Mouse (Mus musculus): ENCODE results near the gene Zfand4.
"Not testable (repeated sequence)": the region's sequence is repeated elsewhere in the genome, so short reads cannot be mapped to it uniquely, and the experiment has no call there.

The Zfand4 gene

DNA sequence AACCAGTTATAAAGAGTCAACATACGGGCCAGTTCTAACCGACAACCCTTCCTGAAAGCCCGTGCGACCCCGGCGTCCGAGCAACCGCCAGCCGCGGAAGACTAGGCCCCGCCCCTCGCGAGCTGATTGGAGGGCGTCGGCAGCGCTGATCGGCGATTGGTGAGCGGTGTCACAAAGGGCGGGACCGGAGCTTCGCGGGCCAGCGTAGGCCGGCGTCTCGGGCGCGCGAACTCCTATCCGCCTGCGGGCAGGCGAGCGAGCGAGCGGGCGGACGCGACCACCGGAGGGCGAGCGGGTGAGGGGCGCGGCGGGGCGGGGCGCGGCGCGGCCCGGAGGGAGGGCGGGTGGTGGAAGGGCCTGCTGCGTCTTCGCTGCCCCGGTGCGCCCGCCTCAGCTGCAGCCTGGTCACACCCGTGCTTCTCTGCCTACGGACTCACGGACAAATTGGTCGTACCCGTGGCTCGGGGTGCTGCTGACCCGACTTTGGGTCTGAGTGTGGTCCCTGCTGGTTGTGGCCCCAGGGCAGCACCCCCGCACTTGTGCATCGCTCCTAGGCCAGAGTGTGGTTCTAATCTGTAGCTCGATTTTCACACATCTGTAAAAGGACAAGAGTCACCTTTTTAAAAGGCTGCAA, at the start of gene Zfand4:
Zfand4 (plus strand) TSS at position 205 of the 634 bp plus-strand sequence.
- in situ Hi-C loops (cut with MboI, MseI), result no loop called here

GRCm38 (mm10) chr6:116227767-116228166, 36.3 kb upstream of the Zfand4 start:
- in situ Hi-C loops (cut with MboI, MseI), result no loop called here

- in situ Hi-C loops (cut with MboI, MseI), result no loop called here
These were observed 35.1 kb upstream of the Zfand4 start for GRCm38 (mm10) chr6:116228785-116229525.

DNA sequence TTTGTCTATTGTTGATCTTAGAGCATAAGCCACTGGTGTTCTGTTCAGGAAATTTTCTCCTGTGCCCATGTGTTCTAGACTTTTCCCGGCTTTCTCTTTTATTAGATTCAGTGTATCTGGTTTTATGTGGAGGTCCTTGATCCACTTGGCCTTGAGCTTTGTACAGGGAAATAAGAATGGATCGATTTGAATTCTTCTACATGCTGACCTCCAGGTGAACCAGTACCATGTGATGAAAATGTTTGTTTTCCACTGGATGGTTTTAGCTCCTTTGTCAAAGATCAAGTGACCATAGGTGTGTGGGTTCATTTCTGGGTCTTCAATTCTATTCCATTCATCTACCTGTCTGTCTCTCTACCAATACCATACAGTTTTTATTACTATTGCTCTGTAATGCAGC, 29.2 kb upstream of the Zfand4 start:
- in situ Hi-C loops (cut with MboI, MseI), result not testable (repeated sequence)

GRCm38 (mm10) chr6:116235336-116235735, 28.7 kb upstream of the Zfand4 start:
- in situ Hi-C loops (cut with MboI, MseI), result no loop called here

- in situ Hi-C loops (cut with MboI, MseI), result no loop called here
These were observed 25.9 kb upstream of the Zfand4 start for GRCm38 (mm10) chr6:116238083-116238482.

DNA sequence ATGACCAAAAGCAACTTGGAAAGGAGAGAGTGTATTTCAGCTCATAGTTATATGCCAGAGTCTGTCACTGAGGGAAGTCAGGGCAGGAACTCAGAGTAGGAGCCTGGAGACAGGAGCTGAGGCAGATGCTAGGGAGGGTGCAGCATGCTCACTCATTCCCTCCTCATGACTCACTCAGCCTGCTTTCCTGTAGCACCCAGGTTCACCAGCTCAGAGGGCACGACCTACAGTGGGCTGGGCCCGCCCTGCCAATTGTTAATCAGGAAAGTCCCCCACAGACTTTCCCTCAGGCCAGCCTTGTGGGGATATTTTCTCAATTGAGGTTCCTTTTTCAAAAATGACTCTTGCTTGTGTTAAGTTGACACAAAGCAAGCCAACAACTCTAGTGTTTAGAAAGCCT, 23.7 kb upstream of the Zfand4 start:
- in situ Hi-C loops (cut with MboI, MseI), result no loop called here

DNA sequence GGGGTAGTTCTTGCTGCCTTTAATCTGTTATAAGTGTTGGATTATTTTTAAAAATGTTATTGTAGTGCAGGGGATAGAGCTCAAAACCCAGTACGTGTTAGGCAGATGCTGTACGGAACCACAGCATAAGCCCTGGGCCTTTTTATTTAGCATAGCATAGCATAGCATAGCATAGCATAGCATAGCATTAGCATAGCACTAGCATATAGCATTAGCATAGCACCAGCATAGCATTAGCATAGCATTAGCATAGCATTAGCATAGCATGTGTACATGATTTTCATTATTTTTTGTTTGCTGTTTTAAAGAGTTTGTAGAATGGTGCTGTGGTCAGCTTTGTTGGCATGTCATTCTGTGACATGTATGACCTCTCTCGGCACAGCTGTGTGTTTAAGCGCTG, 4.4 kb upstream of the Zfand4 start:
- in situ Hi-C loops (cut with MboI, MseI), result no loop called here

DNA sequence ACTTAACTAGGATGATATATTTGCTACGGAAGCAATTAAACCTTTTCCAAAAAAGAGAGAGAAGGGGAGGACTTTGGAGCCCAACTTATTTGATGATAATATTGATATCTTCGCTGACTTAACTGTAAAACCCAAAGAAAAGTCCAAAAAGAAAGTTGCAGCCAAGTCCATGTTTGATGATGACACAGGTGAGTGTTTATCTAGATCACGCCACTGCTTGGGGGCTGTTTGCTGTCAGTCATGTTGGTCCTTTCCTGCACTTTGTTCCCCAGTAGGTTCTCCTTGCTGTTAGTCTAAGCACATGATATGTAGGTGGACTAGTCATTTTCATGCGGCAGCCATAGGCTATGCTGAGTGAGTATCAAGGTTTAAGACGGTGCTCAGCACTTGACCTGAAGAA, 3.5 kb upstream of the Zfand4 start:
- in situ Hi-C loops (cut with MboI, MseI), result no loop called here

GRCm38 (mm10) chr6:116262824-116263223, 1.2 kb upstream of the Zfand4 start:
- in situ Hi-C loops (cut with MboI, MseI), result no loop called here

DNA sequence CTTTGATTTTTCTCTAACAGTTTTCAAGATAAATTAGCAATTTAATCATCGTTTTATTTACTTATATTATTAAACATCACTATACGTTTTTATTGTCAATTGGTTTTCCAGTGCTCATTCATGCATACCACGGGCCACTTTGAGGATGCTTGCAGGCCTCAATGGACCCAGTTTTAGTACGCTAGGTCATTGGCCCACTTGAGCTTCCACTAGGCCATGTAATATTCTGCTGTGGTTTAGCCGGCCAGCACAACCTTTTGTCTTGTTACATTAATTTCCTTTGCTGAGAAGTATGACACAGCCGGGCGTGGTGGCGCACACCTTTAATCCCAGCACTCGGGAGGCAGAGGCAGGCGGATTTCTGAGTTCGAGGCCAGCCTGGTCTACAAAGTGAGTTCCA, 814 bp downstream of the Zfand4 start:
- in situ Hi-C loops (cut with MboI, MseI), result loop anchor here (5.0 kb wide), 2 partner anchors 58 to 68 kb away; partner anchors contain the start of gene Washc2 (in 1 of the 2)

GRCm38 (mm10) chr6:116265603-116266002, 1.6 kb downstream of the Zfand4 start:
- in situ Hi-C loops (cut with MboI, MseI), result loop anchor here (5.0 kb wide), 2 partner anchors 58 to 68 kb away; partner anchors contain the start of gene Washc2 (in 1 of the 2)

DNA sequence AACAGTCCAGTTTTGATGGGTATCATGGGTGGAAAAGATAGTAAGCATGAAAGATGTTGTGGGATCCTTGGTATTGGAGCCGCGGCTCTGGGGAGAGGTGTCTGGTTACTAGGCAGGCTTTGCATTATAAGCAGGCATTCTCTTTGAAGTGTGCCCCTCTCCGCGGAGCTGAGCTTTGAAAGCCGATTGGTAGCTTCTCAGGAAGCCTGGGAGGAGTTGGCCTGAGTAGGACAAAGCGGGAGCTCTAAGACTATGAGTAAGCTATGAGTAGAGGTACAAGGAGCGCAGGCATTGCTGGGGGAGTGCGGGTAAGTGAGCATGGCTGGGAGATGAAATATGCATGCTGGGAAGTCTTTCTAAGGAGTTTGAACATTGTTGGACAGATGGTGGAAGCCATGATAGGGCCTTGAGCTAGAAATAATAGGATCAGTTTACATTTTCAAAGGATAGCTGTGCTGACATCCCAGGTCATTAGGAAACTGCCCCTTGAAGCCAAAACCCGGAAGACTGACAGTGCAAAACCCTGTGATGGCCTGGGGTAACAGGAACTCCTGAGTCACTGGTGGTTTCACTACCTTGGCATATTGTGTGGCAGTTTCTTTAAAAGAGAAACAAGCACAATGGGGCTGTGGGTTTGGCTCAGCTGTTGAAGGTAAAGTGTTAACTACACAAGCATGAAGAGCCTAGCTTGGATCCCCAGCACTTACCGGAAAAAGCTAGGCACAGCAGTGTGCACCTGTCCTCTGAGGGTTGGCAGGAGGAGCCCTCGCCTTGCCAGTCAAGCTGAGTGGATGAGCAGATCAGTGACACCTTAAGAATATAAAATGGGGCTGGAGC, 2.5 kb downstream of the Zfand4 start:
- in situ Hi-C loops (cut with MboI, MseI), result loop anchor here (5.0 kb wide), 2 partner anchors 59 to 69 kb away; partner anchors contain the start of gene Washc2 (in 1 of the 2)

DNA sequence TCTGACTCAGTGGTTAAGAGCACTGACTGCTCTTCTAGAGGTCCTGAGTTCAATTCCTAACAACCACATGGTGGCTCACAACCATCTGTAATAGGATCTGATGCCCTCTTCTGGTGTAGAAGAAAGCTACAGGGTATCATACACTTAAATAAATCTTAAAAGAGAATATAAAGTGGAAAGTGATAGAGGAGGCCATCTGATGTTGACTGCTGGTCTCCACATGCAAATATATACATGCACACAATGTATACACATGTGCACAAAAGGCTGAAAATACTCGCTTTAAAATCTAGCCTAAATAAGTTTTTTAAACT, 3.0 kb downstream of the Zfand4 start:
- in situ Hi-C loops (cut with MboI, MseI), result loop anchor here (5.0 kb wide), 2 partner anchors 60 to 70 kb away; partner anchors contain the start of gene Washc2 (in 1 of the 2)

GRCm38 (mm10) chr6:116275695-116276094, 11.7 kb downstream of the Zfand4 start:
- in situ Hi-C loops (cut with MboI, MseI), result loop anchor here in 1 of 2 experiments (25.0 kb wide), 1 partner anchor 287 kb away; the partner anchor contains the start of genes Gm5580 and Olfr214

GRCm38 (mm10) chr6:116278679-116279317, 14.8 kb downstream of the Zfand4 start:
- in situ Hi-C loops (cut with MboI, MseI), result loop anchor here in 1 of 2 experiments (25.0 kb wide), 1 partner anchor 284 kb away; the partner anchor contains the start of genes Gm5580 and Olfr214

GRCm38 (mm10) chr6:116281014-116281413, 17.0 kb downstream of the Zfand4 start:
- in situ Hi-C loops (cut with MboI, MseI), result loop anchor here (5.0 to 25.0 kb wide), 3 partner anchors 54 to 286 kb away; partner anchors contain the start of genes Gm5580 (in 1 of the 2), March8 (in 1 of the 2) and Olfr214 (in 1 of the 2)

- in situ Hi-C loops (cut with MboI, MseI), result loop anchor here (5.0 to 25.0 kb wide), 3 partner anchors 52 to 285 kb away; partner anchors contain the start of genes Gm5580 (in 1 of the 2), March8 (in 1 of the 2) and Olfr214 (in 1 of the 2)
These were observed 18.5 kb downstream of the Zfand4 start for GRCm38 (mm10) chr6:116282546-116282945.

DNA sequence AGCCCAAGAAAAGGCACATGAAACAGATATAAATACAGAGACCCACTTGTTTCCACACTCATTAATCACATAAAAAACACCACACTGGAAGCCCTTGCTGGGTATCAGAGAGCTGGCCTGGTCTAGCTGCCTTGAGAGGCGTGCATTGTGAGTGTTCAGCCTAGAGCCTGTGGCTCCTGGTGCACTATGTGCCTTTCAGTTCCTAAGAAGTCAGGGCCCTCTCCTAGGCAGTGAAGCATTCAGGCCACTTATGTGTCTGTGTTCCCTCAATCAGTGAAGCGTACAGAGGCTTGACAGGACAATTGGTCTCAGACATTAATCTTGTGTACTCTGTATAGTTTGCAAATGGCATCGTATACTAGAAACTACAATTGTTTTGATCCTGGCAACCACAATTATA, 19.3 kb downstream of the Zfand4 start:
- in situ Hi-C loops (cut with MboI, MseI), result loop anchor here (5.0 to 25.0 kb wide), 3 partner anchors 52 to 284 kb away; partner anchors contain the start of genes Gm5580 (in 1 of the 2), March8 (in 1 of the 2) and Olfr214 (in 1 of the 2)

DNA sequence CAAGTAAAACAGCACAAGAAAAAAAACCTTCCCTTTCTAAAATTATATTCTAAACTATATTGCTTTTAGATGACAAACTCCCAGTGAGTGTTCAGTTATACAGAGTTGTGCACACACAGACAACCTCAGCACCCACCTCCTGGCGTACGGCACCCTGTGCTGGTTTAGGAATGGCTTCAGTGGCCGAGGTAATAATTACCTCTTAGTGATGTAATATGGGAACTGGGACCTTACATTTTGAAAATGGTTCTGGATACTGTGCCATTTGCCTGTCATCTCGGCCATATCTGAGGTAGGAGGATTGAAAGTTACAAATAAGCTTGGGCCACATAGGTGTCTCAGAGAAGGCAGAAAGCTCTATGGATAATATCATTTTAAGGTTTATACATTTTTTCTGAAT, 22.3 kb downstream of the Zfand4 start:
- in situ Hi-C loops (cut with MboI, MseI), result loop anchor here (10.0 to 25.0 kb wide), 2 partner anchors 48 to 276 kb away; partner anchors contain the start of genes Gm5580 (in 1 of the 2), March8 (in 1 of the 2) and Olfr214 (in 1 of the 2)
